Mouse (Mus musculus): ENCODE results near the gene Mrpl33. TPM values are rescaled to one million over a fixed set of nuclear protein-coding genes. Genes with fewer than 3 reads are reported as not detected.

Mrpl33 gene
- 88.2 and 97.4 TPM in 2 replicates for polyA plus RNA-seq (2012; rRNA removed)

DNA sequence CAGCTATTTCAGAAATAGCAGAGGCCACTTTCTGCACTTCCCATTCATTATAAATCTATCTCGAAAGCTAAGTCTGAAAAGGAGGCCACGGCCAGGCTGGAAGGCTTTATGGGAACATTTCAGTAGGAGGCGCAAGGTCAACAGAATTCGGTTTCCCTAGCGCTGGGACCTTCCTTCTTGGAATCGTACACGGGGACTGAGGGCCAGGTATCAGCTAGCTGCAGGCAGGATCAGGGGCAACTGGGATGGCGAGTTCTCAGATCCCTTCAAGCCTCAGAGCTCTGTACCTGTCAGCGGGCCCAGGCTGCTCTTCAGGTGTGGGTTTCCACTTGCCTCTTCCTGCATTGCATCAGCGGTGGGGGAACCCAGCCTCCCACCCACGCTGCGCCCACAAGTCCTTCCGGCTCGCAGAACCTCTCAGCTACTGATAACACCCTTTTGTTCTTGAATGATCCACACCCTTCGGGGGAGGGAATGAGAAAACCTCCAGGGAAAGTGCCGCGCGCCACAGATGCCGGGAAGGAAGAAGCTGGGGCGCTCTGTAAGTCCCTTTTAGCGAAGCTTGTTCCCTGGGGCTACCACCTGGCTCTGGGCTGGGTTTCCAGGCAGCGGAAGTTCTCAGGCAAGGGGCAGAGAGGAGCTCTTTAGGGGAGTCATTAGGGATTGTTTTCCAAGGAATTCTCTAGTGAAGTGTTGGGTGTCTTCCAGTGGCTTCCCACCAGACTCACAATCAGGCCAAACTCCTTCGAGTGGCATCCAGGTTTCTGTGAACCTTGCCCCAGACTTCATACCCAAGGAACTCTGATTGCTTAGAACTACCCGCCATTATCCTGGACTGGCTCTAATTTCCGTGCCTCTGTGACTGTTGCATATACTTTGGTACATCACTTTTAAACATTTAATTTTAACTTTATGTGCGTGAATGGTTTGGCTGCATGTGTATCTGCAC lies at the start of gene Mrpl33:
Mrpl33 (plus strand) TSS at position 455 of the 949 bp plus-strand sequence.

GRCm38 (mm10) chr5:31696971-31697643 lies 100.4 kb downstream of the Mrpl33 start, which contains the start of gene Rbks:
Gene Rbks, minus strand, starts transcription at chr5:31697627.

DNA sequence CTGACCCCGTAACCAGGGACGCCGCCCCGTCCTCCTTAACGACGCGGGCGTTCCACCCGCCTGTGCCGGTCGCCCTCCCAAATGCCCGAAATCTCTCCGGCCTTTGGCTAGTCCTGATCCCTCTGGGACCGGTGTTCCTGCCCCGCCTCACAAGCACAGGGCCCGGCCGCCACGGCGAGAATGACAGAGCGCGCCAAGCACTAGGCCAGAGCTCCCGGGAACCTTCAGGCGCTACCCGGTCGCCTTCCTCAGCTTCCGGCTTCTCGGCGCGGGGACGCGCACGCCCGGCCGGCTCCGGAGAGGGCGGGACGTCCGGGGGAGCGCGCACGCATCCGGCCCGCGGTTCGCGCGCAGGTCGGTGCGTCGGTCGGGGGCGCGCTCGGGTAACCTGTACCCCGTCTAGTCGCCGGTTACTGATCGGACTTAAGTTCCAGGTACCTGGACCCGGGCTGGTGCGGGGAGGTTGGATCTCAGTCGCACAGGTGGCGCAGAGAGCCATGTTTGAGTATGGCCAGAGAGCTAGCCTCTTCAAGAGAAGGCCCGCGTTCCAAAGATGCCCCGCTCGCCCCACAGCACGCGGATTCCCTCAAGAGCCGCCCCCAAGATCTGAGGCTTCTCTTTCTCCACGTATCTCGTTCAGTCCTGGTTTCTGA lies 101.0 kb downstream of the Mrpl33 start, which contains the start of gene Babam2:
Babam2 (plus strand) TSS at position 41 of the 653 bp plus-strand sequence.

Other genes with a start within 250 kb of the Mrpl33 start
- 9.2 and 10.1 TPM in 2 replicates for gene Zfp512, start 144.5 kb upstream of the Mrpl33 start, polyA plus RNA-seq (2012; rRNA removed)
- 0.03 and 0.05 TPM in 2 replicates for gene 4930548H24Rik, start 111.2 kb upstream of the Mrpl33 start, polyA plus RNA-seq (2012; rRNA removed)
- gene Gpn1, start 102.2 kb upstream of the Mrpl33 start, polyA plus RNA-seq (2012; rRNA removed): 7.3 and 7.8 TPM in 2 replicates
- 9.8 and 11.3 TPM in 2 replicates for gene Slc4a1ap, start 69.9 kb upstream of the Mrpl33 start, polyA plus RNA-seq (2012; rRNA removed)
- 5.6 and 6.4 TPM in 2 replicates for gene Supt7l, start 69.1 kb upstream of the Mrpl33 start, polyA plus RNA-seq (2012; rRNA removed)
- 9.4 and 11.7 TPM in 2 replicates for gene Rbks, start 100.7 kb downstream of the Mrpl33 start, polyA plus RNA-seq (2012; rRNA removed)
- 12.8 and 17.5 TPM in 2 replicates for gene Babam2, start 100.7 kb downstream of the Mrpl33 start, polyA plus RNA-seq (2012; rRNA removed)

Measured in liver, embryonic 14 days (tissue).